Mouse (Mus musculus): ENCODE results near the gene Rpa1. TPM values are rescaled to one million over a fixed set of nuclear protein-coding genes. Genes with fewer than 3 reads are reported as not detected.

Gene Rpa1
- polyA plus RNA-seq, 2 experiments: 55.3 to 93.2 TPM

DNA sequence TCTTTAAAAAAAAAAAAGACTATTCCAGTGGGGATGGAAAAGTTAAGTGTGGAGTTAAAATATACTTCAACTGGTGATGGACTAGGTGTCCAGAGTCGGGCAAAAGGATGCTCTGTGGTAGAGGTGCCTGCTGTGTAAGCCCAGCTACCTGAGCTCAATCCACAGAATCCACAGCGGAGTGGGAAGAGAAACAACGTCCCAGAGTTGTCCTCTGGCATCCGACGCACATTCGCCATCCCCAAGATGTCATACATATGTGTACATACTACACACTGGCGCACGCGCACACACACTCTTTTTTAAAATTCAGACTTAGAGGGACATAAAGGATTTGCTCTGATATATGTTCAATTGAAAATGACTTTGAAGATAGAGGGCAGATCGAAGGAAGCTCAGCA is 937 bp downstream of the Rpa1 start:
- 38% methylated on average over 10 of the region's 10 CpGs for WGBS (ENCODE audit: insufficient replicate concordance)
- TF ChIP-seq CTCF (IDR thresholded peaks at IDR 0.05; ENCODE audit: low read depth) (no peak), EP300 (IDR thresholded peaks at IDR 0.05; ENCODE audit: low read depth) (no peak)
- Histone ChIP-seq H3K27ac (no peak overlapping the region; the same call in 1 of the 2 replicates), H3K36me3 (replicated peaks; ENCODE audit: control insufficient read depth, insufficient read depth, low read depth) (peaks cover under 1% of the 10 kb centered on the region), H3K27me3 (ENCODE audit: control insufficient read depth, insufficient read depth, low read length) (no peaks in the 10 kb centered on the region), H3K4me2 (ENCODE audit: low read depth) (peak overlapping the region; percentile 73), H3K9ac (replicated peaks) (peak overlapping the region; percentile 93), H3K4me3 (ENCODE audit: insufficient read depth in 1 of 2, low read depth in 2 of 2, low read length in 2 of 2) (peak overlapping the region; percentile 88 to 96), H3K4me1 (replicated peaks; ENCODE audit: control insufficient read depth in 2 of 2, insufficient read depth in 2 of 2, low read length in 1 of 2) (peaks cover 20 to 24% of the 10 kb centered on the region in 2 experiments), H3K9me3 (ENCODE audit: control insufficient read depth, low read length) (no peaks in the 10 kb centered on the region)
- ATAC-seq (ENCODE audit: insufficient read depth) (no peak), DNase-seq (ENCODE audit: low read depth in 3 of 3, low spot score in 3 of 3) (no peak)

GRCm38 (mm10) chr11:75346556-75347187 is 1.5 kb downstream of the Rpa1 start:
- Histone ChIP-seq H3K27ac (no peak overlapping the region; the same call in 1 of the 2 replicates), H3K4me3 (ENCODE audit: insufficient read depth in 1 of 2, low read depth in 2 of 2, low read length in 2 of 2) (peak overlapping the region; percentile 38 to 96), H3K9me3 (ENCODE audit: control insufficient read depth, low read length) (no peaks in the 10 kb centered on the region), H3K9ac (replicated peaks) (peak overlapping the region; percentile 93), H3K27me3 (ENCODE audit: control insufficient read depth, insufficient read depth, low read length) (no peaks in the 10 kb centered on the region), H3K4me1 (replicated peaks; ENCODE audit: control insufficient read depth in 2 of 2, insufficient read depth in 2 of 2, low read length in 1 of 2) (peaks cover 20 to 24% of the 10 kb centered on the region in 2 experiments), H3K4me2 (ENCODE audit: low read depth) (peak overlapping the region; percentile 73), H3K36me3 (replicated peaks; ENCODE audit: control insufficient read depth, insufficient read depth, low read depth) (peaks cover 6% of the 10 kb centered on the region)
- no peak for TF ChIP-seq CTCF (IDR thresholded peaks at IDR 0.05; ENCODE audit: low read depth)
- no peak for TF ChIP-seq EP300 (IDR thresholded peaks at IDR 0.05; ENCODE audit: low read depth)
- no peak for DNase-seq (ENCODE audit: low read depth in 3 of 3, low spot score in 3 of 3)
- 56% methylated on average over 3 of the region's 4 CpGs for WGBS (ENCODE audit: insufficient replicate concordance)
- no peak for ATAC-seq (ENCODE audit: insufficient read depth)

DNA sequence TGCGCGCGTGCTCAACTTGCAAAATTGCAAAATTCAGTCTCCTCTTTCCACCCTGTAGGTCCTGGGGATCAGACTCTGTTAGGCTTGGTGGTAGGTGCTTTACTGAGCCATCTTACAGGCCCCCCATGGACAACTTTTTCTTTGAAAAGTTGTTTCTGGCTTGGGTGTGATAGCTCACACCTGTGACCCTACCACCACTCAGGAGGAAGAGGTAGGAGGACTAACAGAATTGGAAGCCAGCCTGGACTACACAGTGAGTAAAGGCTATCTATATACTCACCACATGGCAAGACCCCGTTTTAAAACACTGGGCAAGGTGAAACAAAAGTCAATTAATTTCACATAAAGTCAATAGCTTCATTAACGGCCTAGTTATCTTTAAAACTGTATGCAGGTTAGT is 3.4 kb downstream of the Rpa1 start:
- H3K27me3 ChIP-seq (ENCODE audit: control insufficient read depth, insufficient read depth, low read length): no peaks in the 10 kb centered on the region
- DNase-seq (ENCODE audit: low read depth in 3 of 3, low spot score in 3 of 3): no peak
- TF ChIP-seq CTCF (IDR thresholded peaks at IDR 0.05; ENCODE audit: low read depth) (no peak), EP300 (IDR thresholded peaks at IDR 0.05; ENCODE audit: low read depth) (no peak)
- H3K27ac ChIP-seq: no peak overlapping the region
- no peak for ATAC-seq (ENCODE audit: insufficient read depth)
- H3K4me1 ChIP-seq (replicated peaks; ENCODE audit: control insufficient read depth in 2 of 2, insufficient read depth in 2 of 2, low read length in 1 of 2): peaks cover 20 to 21% of the 10 kb centered on the region in 2 experiments
- 84% methylated on average over 5 of the region's 5 CpGs for WGBS (ENCODE audit: insufficient replicate concordance)
- H3K36me3 ChIP-seq (replicated peaks; ENCODE audit: control insufficient read depth, insufficient read depth, low read depth): peaks cover 25% of the 10 kb centered on the region
- H3K4me2 ChIP-seq (ENCODE audit: low read depth): no peak overlapping the region
- no peak overlapping the region for H3K9ac ChIP-seq (replicated peaks)
- no peaks in the 10 kb centered on the region for H3K9me3 ChIP-seq (ENCODE audit: control insufficient read depth, low read length)
- H3K4me3 ChIP-seq (ENCODE audit: insufficient read depth in 1 of 2, low read depth in 2 of 2, low read length in 2 of 2): no peak overlapping the region

- WGBS (ENCODE audit: insufficient replicate concordance): 73% methylated on average over 2 of the region's 2 CpGs
Observed at GRCm38 (mm10) chr11:75344163-75344562, 4.0 kb downstream of the Rpa1 start.

DNA sequence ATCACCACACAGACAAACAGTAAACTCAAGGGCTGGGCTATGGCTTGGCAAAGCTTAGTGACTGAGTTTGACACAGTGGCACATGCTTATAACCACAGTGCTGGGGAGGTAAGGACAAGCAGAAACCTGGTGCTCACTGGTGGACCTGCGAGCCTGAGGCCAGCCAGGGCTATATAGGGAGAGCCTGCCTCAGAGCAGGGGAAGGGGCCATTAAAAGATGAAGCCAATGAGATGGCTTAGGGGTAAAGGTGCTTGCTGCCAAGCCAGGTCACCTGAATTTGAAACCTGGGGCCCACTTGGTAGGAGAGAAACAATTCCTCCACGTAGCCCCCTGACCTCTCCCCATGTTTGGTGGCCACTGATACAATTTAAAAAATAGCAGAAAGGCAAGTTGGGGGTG is 5.0 kb downstream of the Rpa1 start:
- Histone ChIP-seq H3K9ac (replicated peaks) (no peak overlapping the region), H3K27me3 (ENCODE audit: control insufficient read depth, insufficient read depth, low read length) (no peaks in the 10 kb centered on the region), H3K27ac (no peak overlapping the region), H3K36me3 (replicated peaks; ENCODE audit: control insufficient read depth, insufficient read depth, low read depth) (peaks cover 39% of the 10 kb centered on the region), H3K4me3 (ENCODE audit: insufficient read depth in 1 of 2, low read depth in 2 of 2, low read length in 2 of 2) (no peak overlapping the region), H3K9me3 (ENCODE audit: control insufficient read depth, low read length) (no peaks in the 10 kb centered on the region), H3K4me2 (ENCODE audit: low read depth) (no peak overlapping the region), H3K4me1 (replicated peaks; ENCODE audit: control insufficient read depth in 2 of 2, insufficient read depth in 2 of 2, low read length in 1 of 2) (peaks cover 12 to 17% of the 10 kb centered on the region in 2 experiments)
- 75% methylated on average over 2 of the region's 2 CpGs for WGBS (ENCODE audit: insufficient replicate concordance)
- ATAC-seq (ENCODE audit: insufficient read depth) (no peak), DNase-seq (ENCODE audit: low read depth in 3 of 3, low spot score in 3 of 3) (no peak)
- TF ChIP-seq CTCF (IDR thresholded peaks at IDR 0.05; ENCODE audit: low read depth) (no peak), EP300 (IDR thresholded peaks at IDR 0.05; ENCODE audit: low read depth) (no peak)

More at GRCm38 (mm10) chr11:75344163-75344562, 4.0 kb downstream of the Rpa1 start:
- Histone ChIP-seq H3K9ac (replicated peaks) (no peak overlapping the region), H3K9me3 (ENCODE audit: control insufficient read depth, low read length) (no peaks in the 10 kb centered on the region), H3K27ac (no peak overlapping the region), H3K4me1 (replicated peaks; ENCODE audit: control insufficient read depth in 2 of 2, insufficient read depth in 2 of 2, low read length in 1 of 2) (peaks cover 15 to 21% of the 10 kb centered on the region in 2 experiments), H3K4me3 (ENCODE audit: insufficient read depth in 1 of 2, low read depth in 2 of 2, low read length in 2 of 2) (no peak overlapping the region), H3K36me3 (replicated peaks; ENCODE audit: control insufficient read depth, insufficient read depth, low read depth) (peaks cover 29% of the 10 kb centered on the region), H3K4me2 (ENCODE audit: low read depth) (no peak overlapping the region), H3K27me3 (ENCODE audit: control insufficient read depth, insufficient read depth, low read length) (no peaks in the 10 kb centered on the region)
- ATAC-seq (ENCODE audit: insufficient read depth): no peak
- no peak for TF ChIP-seq CTCF (IDR thresholded peaks at IDR 0.05; ENCODE audit: low read depth)
- no peak for TF ChIP-seq EP300 (IDR thresholded peaks at IDR 0.05; ENCODE audit: low read depth)
- DNase-seq (ENCODE audit: low read depth in 3 of 3, low spot score in 3 of 3): no peak

Data from liver, embryonic 14.5 days (tissue).